Mouse (Mus musculus): ENCODE measurements around the gene Glrp1. TPM values are rescaled to one million over a fixed set of nuclear protein-coding genes. Genes with fewer than 3 reads are reported as not detected.

Gene Glrp1
- polyA plus RNA-seq (2012), result 0.79 and 1.1 TPM in 2 replicates

DNA sequence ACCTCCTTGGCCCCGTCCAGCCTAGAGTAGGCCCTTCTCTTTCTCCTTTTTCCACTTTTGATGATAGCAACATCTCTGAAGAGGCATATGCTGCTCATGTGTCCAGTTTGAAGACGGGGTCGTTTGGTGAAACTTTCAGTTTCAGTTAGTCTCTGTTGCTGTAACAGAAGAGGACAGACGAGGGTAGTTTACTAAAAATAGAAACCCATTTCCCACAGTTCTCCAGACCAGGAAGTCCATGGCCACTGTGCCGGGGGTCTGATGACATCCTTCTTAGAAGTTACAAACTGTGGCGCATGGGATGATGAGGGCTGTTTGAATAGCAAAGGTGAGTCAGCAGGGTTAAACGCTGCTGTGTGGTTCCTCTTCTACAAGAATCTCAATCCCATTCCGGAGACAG is at the start of gene Glrp1:
Glrp1 (minus strand) TSS at position 278 of the 400 bp plus-strand sequence.

Other genes starting within 250 kb of the Glrp1 start
- 26.4 and 33.5 TPM in 2 replicates for gene Hjurp, start 232.4 kb downstream of the Glrp1 start, polyA plus RNA-seq (2012)
- gene Trpm8, start 232.4 kb downstream of the Glrp1 start, polyA plus RNA-seq (2012), result not detected in 2 replicates
- gene Spp2, start 103.1 kb downstream of the Glrp1 start, polyA plus RNA-seq (2012), result not detected in 2 replicates
- gene Arl4c, start 192.2 kb upstream of the Glrp1 start, polyA plus RNA-seq (2012), result 15.8 and 22.9 TPM in 2 replicates

Measured in megakaryocyte-erythroid progenitor cell, adult 5 weeks (primary cell).